Mouse (Mus musculus): ENCODE results near the gene Olfr1107. TPM values are rescaled to one million over a fixed set of nuclear protein-coding genes. Genes with fewer than 3 reads are reported as not detected.

Gene Olfr1107
- not detected in 2 replicates for polyA plus RNA-seq (2015; fragmentation: Nextera tagmentation; extraction: Ambion mirVana)

DNA sequence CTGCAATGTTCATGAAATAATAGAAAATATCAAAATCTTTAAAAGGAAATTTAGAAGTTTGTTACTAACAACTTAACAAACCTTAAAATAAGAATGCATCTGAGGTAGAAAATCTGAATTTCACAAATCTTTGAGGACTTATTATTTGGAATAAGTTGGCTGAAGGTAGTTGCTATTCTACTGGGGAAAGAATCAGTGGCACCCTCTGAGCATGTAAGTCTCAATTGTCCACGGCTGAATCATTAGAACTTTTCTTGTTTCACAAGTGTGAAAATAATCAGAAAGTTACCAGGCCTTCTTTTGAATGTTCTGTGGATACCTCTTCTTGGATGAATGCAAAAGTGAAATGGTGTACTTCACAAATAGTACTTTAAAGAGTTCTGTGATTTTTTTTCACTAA lies at the start of gene Olfr1107:
Olfr1107 (minus strand) TSS at position 101 of the 400 bp plus-strand sequence.
- Histone ChIP-seq H3K9me3 (replicated peaks; ENCODE audit: control insufficient read depth, low read length) (no peaks in the 10 kb centered on the region), H3K36me3 (ENCODE audit: control insufficient read depth, insufficient read depth) (no peaks in the 10 kb centered on the region), H3K9ac (ENCODE audit: low read depth, low read length) (no peak within 1 kb of the TSS), H3K4me3 (ENCODE audit: low read depth, low read length) (no peak within 1 kb of the TSS), H3K4me2 (ENCODE audit: low read depth, low read length) (no peak within 1 kb of the TSS), H3K27me3 (ENCODE audit: control insufficient read depth, insufficient read depth, low read depth, low read length) (no peaks in the 10 kb centered on the region), H3K27ac (ENCODE audit: low read length) (no peak within 1 kb of the TSS), H3K4me1 (ENCODE audit: control insufficient read depth, low read depth, low read length) (no peaks in the 10 kb centered on the region)
- ATAC-seq (ENCODE audit: low read depth), result no peak
- 58% methylated on average over 1 of the region's 1 CpGs for WGBS (ENCODE audit: insufficient replicate concordance)

DNA sequence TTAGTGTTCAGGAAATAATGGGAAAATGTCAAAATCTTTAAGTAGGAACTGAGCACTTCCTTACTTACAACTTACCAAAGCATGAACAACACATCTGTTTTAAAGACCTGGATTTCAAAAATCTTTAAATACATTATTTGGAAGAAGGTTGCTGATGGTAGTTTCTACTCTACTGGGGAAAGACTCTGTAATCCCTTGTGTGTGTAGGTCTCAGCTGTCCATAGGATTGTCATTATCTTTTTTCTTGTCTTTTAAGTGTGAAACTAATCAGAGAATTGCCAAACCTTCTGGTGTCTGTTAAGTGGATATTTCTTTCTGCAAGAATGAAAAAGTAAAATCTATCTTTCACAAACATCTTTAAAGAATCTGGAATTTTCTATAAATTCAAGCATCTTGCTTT lies 38.9 kb upstream of the Olfr1107 start, which contains the start of gene Olfr259:
Olfr259 (minus strand) TSS at position 101 of the 400 bp plus-strand sequence.
- Histone ChIP-seq H3K4me2 (ENCODE audit: low read depth, low read length) (no peak within 1 kb of the TSS), H3K27me3 (ENCODE audit: control insufficient read depth, insufficient read depth, low read depth, low read length) (no peaks in the 10 kb centered on the region), H3K9ac (ENCODE audit: low read depth, low read length) (no peak within 1 kb of the TSS), H3K36me3 (ENCODE audit: control insufficient read depth, insufficient read depth) (no peaks in the 10 kb centered on the region), H3K27ac (ENCODE audit: low read length) (no peak within 1 kb of the TSS), H3K9me3 (replicated peaks; ENCODE audit: control insufficient read depth, low read length) (no peaks in the 10 kb centered on the region), H3K4me3 (ENCODE audit: low read depth, low read length) (no peak within 1 kb of the TSS), H3K4me1 (ENCODE audit: control insufficient read depth, low read depth, low read length) (no peaks in the 10 kb centered on the region)
- no peak for ATAC-seq (ENCODE audit: low read depth)

DNA sequence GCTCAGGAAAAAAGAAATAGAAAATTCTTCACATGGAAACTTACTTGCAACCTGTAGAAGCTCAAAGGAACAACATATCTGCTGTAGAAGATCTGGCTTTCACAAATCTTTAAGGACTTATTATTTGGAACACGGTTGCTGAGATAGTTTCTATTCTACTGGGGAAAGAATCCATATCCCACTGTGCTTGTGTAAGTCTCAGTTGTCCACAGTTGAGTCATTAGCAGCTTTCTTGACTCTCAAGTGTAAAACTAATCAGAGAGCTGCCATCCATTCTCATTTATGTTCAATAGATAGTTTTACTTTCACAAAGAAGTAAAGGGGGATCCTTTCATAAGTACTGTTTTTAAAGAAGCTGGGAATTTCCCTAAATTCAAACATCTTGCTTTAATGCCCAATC lies 20.3 kb upstream of the Olfr1107 start, which contains the start of gene Olfr1109:
Olfr1109 (minus strand) TSS at position 101 of the 400 bp plus-strand sequence.
- no peaks in the 10 kb centered on the region for H3K9me3 ChIP-seq (replicated peaks; ENCODE audit: control insufficient read depth, low read length)
- no peak within 1 kb of the TSS for H3K27ac ChIP-seq (ENCODE audit: low read length)
- no peak within 1 kb of the TSS for H3K4me3 ChIP-seq (ENCODE audit: low read depth, low read length)
- H3K36me3 ChIP-seq (ENCODE audit: control insufficient read depth, insufficient read depth), result no peaks in the 10 kb centered on the region
- no peaks in the 10 kb centered on the region for H3K4me1 ChIP-seq (ENCODE audit: control insufficient read depth, low read depth, low read length)
- 57% methylated on average over 1 of the region's 1 CpGs for WGBS (ENCODE audit: insufficient replicate concordance)
- no peaks in the 10 kb centered on the region for H3K27me3 ChIP-seq (ENCODE audit: control insufficient read depth, insufficient read depth, low read depth, low read length)
- no peak within 1 kb of the TSS for H3K4me2 ChIP-seq (ENCODE audit: low read depth, low read length)
- no peak for ATAC-seq (ENCODE audit: low read depth)
- no peak within 1 kb of the TSS for H3K9ac ChIP-seq (ENCODE audit: low read depth, low read length)

DNA sequence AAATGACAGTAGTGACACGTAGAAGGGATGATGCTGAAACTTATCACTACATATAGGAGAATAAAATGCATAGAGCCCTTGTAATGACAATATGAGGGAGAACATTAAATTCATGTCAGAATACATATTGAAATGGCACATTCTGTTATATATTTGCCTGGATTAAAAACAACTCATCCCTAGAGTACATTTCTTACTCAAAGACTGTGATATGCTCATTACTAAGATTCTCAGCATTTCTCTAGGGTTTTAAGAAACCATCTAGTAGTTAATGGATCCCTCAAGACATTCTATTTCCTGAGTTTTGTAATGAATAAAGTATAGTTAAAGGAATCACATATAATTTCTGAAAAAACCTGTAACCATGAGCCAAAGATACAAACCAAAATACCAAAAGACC lies 23.4 kb downstream of the Olfr1107 start, which contains the start of gene Olfr1106:
Olfr1106 (minus strand) TSS at position 101 of the 400 bp plus-strand sequence.
- no peak within 1 kb of the TSS for H3K9ac ChIP-seq (ENCODE audit: low read depth, low read length)
- WGBS (ENCODE audit: insufficient replicate concordance), result 55% methylated on average over 1 of the region's 1 CpGs
- H3K27me3 ChIP-seq (ENCODE audit: control insufficient read depth, insufficient read depth, low read depth, low read length), result no peaks in the 10 kb centered on the region
- ATAC-seq (ENCODE audit: low read depth), result no peak
- no peaks in the 10 kb centered on the region for H3K9me3 ChIP-seq (replicated peaks; ENCODE audit: control insufficient read depth, low read length)
- no peak within 1 kb of the TSS for H3K4me3 ChIP-seq (ENCODE audit: low read depth, low read length)
- H3K36me3 ChIP-seq (ENCODE audit: control insufficient read depth, insufficient read depth), result no peaks in the 10 kb centered on the region
- H3K4me1 ChIP-seq (ENCODE audit: control insufficient read depth, low read depth, low read length), result no peaks in the 10 kb centered on the region
- no peak within 1 kb of the TSS for H3K4me2 ChIP-seq (ENCODE audit: low read depth, low read length)
- no peak within 1 kb of the TSS for H3K27ac ChIP-seq (ENCODE audit: low read length)

DNA sequence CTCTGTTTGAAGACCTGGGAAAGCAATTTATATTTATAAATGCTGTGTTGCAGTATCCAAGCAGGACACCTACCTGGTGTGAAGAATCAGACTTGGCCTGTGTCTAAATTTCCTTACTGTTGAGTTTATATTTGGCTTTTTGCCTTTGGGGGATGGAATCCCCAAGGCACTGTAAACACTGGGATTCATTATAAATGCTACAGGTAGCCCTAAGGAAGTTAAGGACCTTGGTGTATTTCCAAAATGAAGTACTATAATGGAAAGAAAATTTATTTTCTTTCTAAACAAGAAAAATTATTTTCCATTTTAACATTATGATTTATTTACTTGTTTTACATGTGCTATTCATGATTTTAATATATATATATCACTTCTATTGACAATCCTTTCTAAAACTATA lies 39.2 kb downstream of the Olfr1107 start, which contains the start of gene Olfr1105:
Olfr1105 (minus strand) TSS at position 101 of the 400 bp plus-strand sequence.
- Histone ChIP-seq H3K4me3 (ENCODE audit: low read depth, low read length) (no peak within 1 kb of the TSS), H3K9me3 (replicated peaks; ENCODE audit: control insufficient read depth, low read length) (no peaks in the 10 kb centered on the region), H3K27ac (ENCODE audit: low read length) (no peak within 1 kb of the TSS), H3K4me2 (ENCODE audit: low read depth, low read length) (no peak within 1 kb of the TSS), H3K36me3 (ENCODE audit: control insufficient read depth, insufficient read depth) (no peaks in the 10 kb centered on the region), H3K27me3 (ENCODE audit: control insufficient read depth, insufficient read depth, low read depth, low read length) (no peaks in the 10 kb centered on the region), H3K4me1 (ENCODE audit: control insufficient read depth, low read depth, low read length) (no peaks in the 10 kb centered on the region), H3K9ac (ENCODE audit: low read depth, low read length) (no peak within 1 kb of the TSS)
- ATAC-seq (ENCODE audit: low read depth), result no peak

DNA sequence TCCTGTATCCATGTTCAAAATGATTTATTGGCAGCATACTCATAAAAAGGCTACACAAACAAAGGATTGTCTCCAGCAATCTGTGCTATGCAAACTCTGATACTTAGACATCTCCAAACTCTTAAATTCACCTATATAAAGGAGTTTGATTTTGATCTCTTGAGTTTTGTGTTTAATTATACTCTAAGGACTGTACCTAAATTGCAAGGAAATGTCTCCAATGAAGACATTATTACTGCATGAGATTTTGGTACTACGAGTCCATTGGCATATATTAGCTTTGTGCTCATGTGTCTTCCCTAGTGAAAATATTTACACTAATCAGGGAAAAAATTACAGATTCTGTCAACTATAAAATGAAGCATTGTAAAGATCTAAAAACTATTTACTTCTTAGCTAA lies 48.6 kb downstream of the Olfr1107 start, which contains the start of gene Olfr1104:
Olfr1104 (minus strand) TSS at position 101 of the 400 bp plus-strand sequence.
- no peaks in the 10 kb centered on the region for H3K9me3 ChIP-seq (replicated peaks; ENCODE audit: control insufficient read depth, low read length)
- no peak for ATAC-seq (ENCODE audit: low read depth)
- H3K4me2 ChIP-seq (ENCODE audit: low read depth, low read length), result no peak within 1 kb of the TSS
- no peak within 1 kb of the TSS for H3K9ac ChIP-seq (ENCODE audit: low read depth, low read length)
- H3K4me3 ChIP-seq (ENCODE audit: low read depth, low read length), result no peak within 1 kb of the TSS
- no peaks in the 10 kb centered on the region for H3K36me3 ChIP-seq (ENCODE audit: control insufficient read depth, insufficient read depth)
- no peak within 1 kb of the TSS for H3K27ac ChIP-seq (ENCODE audit: low read length)
- H3K27me3 ChIP-seq (ENCODE audit: control insufficient read depth, insufficient read depth, low read depth, low read length), result no peaks in the 10 kb centered on the region
- whole genome bisulfite sequencing (ENCODE audit: insufficient replicate concordance), result 47% methylated on average over 1 of the region's 1 CpGs
- no peaks in the 10 kb centered on the region for H3K4me1 ChIP-seq (ENCODE audit: control insufficient read depth, low read depth, low read length)

Other genes starting within 250 kb of the Olfr1107 start
- gene Olfr1095, start 224.1 kb downstream of the Olfr1107 start, polyA plus RNA-seq (2015; fragmentation: Nextera tagmentation; extraction: Ambion mirVana), result not detected in 2 replicates
- not detected in 2 replicates for gene Gm13723, start 201.0 kb downstream of the Olfr1107 start, polyA plus RNA-seq (2015; fragmentation: Nextera tagmentation; extraction: Ambion mirVana)
- not detected in 2 replicates for gene Olfr1097, start 183.6 kb downstream of the Olfr1107 start, polyA plus RNA-seq (2015; fragmentation: Nextera tagmentation; extraction: Ambion mirVana)
- not detected in 2 replicates for gene Olfr1098, start 151.3 kb downstream of the Olfr1107 start, polyA plus RNA-seq (2015; fragmentation: Nextera tagmentation; extraction: Ambion mirVana)
- not detected in 2 replicates for gene Olfr1099, start 115.1 kb downstream of the Olfr1107 start, polyA plus RNA-seq (2015; fragmentation: Nextera tagmentation; extraction: Ambion mirVana)
- gene Olfr1100, start 95.9 kb downstream of the Olfr1107 start, polyA plus RNA-seq (2015; fragmentation: Nextera tagmentation; extraction: Ambion mirVana), result not detected in 2 replicates
- gene Olfr1101, start 84.6 kb downstream of the Olfr1107 start, polyA plus RNA-seq (2015; fragmentation: Nextera tagmentation; extraction: Ambion mirVana), result not detected in 2 replicates
- not detected in 2 replicates for gene Olfr1102, start 77.4 kb downstream of the Olfr1107 start, polyA plus RNA-seq (2015; fragmentation: Nextera tagmentation; extraction: Ambion mirVana)
- gene Olfr1104, start 48.7 kb downstream of the Olfr1107 start, polyA plus RNA-seq (2015; fragmentation: Nextera tagmentation; extraction: Ambion mirVana), result not detected in 2 replicates
- gene Olfr1105, start 39.3 kb downstream of the Olfr1107 start, polyA plus RNA-seq (2015; fragmentation: Nextera tagmentation; extraction: Ambion mirVana), result not detected in 2 replicates
- not detected in 2 replicates for gene Olfr1106, start 23.5 kb downstream of the Olfr1107 start, polyA plus RNA-seq (2015; fragmentation: Nextera tagmentation; extraction: Ambion mirVana)
- gene Olfr1109, start 20.2 kb upstream of the Olfr1107 start, polyA plus RNA-seq (2015; fragmentation: Nextera tagmentation; extraction: Ambion mirVana), result not detected in 2 replicates
- not detected in 2 replicates for gene Olfr259, start 38.8 kb upstream of the Olfr1107 start, polyA plus RNA-seq (2015; fragmentation: Nextera tagmentation; extraction: Ambion mirVana)
- not detected in 2 replicates for gene Olfr1110, start 64.5 kb upstream of the Olfr1107 start, polyA plus RNA-seq (2015; fragmentation: Nextera tagmentation; extraction: Ambion mirVana)
- not detected in 2 replicates for gene Olfr1111, start 76.8 kb upstream of the Olfr1107 start, polyA plus RNA-seq (2015; fragmentation: Nextera tagmentation; extraction: Ambion mirVana)
- not detected in 2 replicates for gene Olfr1112, start 112.0 kb upstream of the Olfr1107 start, polyA plus RNA-seq (2015; fragmentation: Nextera tagmentation; extraction: Ambion mirVana)
- gene Olfr1113, start 133.2 kb upstream of the Olfr1107 start, polyA plus RNA-seq (2015; fragmentation: Nextera tagmentation; extraction: Ambion mirVana), result not detected in 2 replicates
- gene Olfr1115, start 172.2 kb upstream of the Olfr1107 start, polyA plus RNA-seq (2015; fragmentation: Nextera tagmentation; extraction: Ambion mirVana), result not detected in 2 replicates
- gene Olfr1116, start 191.7 kb upstream of the Olfr1107 start, polyA plus RNA-seq (2015; fragmentation: Nextera tagmentation; extraction: Ambion mirVana), result not detected in 2 replicates
- gene Olfr1118, start 231.8 kb upstream of the Olfr1107 start, polyA plus RNA-seq (2015; fragmentation: Nextera tagmentation; extraction: Ambion mirVana), result not detected in 2 replicates

Data from liver, embryonic 16.5 days (tissue).